Comparison of ENCODE assay signal across 15 mouse cellular contexts in genomic region chr2:64079765-64080164, GRCm38 (mm10). TPM values are rescaled to one million over a fixed set of nuclear protein-coding genes. Genes with fewer than 3 reads are reported as not detected.
DNase-seq lines count a peak whose midpoint lies in the region; ATAC-seq and TF ChIP-seq lines count a peak whose summit lies in the region.
"Had no signal": no experiment of that assay in that cellular context is flagged by ENCODE, and none has a peak within 500 bp of the region (broad histone marks: within the 10 kb centered on the region; RNA-seq: fewer than 3 reads in every experiment).

No protein-coding gene starts in this region.

- H3K27me3 ChIP-seq in lung, embryonic 14.5 days (ENCODE audit: insufficient read depth, low read length): no peaks in the 10 kb centered on the region
- peaks cover 7% of the 10 kb centered on the region; the same call in 1 of the 2 replicates for H3K27me3 ChIP-seq in forebrain, embryonic 14.5 days (replicated peaks; ENCODE audit: control insufficient read depth, insufficient read depth, low read length)
- H3K27me3 ChIP-seq in midbrain, embryonic 10.5 days (ENCODE audit: low read depth, poor library complexity, severe bottlenecking): peaks cover 8% of the 10 kb centered on the region; the same call in 1 of the 2 replicates
- H3K27me3 ChIP-seq: CH12.LX had no signal

- ATAC-seq in lung, embryonic 14.5 days (ENCODE audit: insufficient read depth): peak; percentile 69
- ATAC-seq in forebrain, embryonic 14.5 days: peak; percentile 80
- no peak for ATAC-seq in erythroblast, adult 5-6 weeks (replicated peaks; ENCODE audit: low FRiP score, poor library complexity, severe bottlenecking)
- ATAC-seq: inflammation-experienced regulatory T-cells, adult 6 months; lung, postnatal 0 days; Patski had no signal

- H3K9ac ChIP-seq in lung, embryonic 14.5 days: no peak overlapping the region
- H3K9ac ChIP-seq in forebrain, embryonic 14.5 days (ENCODE audit: low read length): no peak overlapping the region
- H3K9ac ChIP-seq: limb, embryonic 13.5 days had no signal

- H3K36me3 ChIP-seq in lung, embryonic 14.5 days (ENCODE audit: insufficient read depth): no peaks in the 10 kb centered on the region
- no peaks in the 10 kb centered on the region for H3K36me3 ChIP-seq in forebrain, embryonic 14.5 days (ENCODE audit: control insufficient read depth, insufficient read depth, low read length)
- no peaks in the 10 kb centered on the region for H3K36me3 ChIP-seq in midbrain, embryonic 10.5 days
- H3K36me3 ChIP-seq: limb, embryonic 13.5 days had no signal

- H3K4me1 ChIP-seq in lung, embryonic 14.5 days (ENCODE audit: insufficient read depth): peaks cover 11% of the 10 kb centered on the region; the same call in 1 of the 2 replicates
- H3K4me1 ChIP-seq in forebrain, embryonic 14.5 days (ENCODE audit: control insufficient read depth, insufficient read depth, low read length): peaks cover 32% of the 10 kb centered on the region
- H3K4me1 ChIP-seq in midbrain, embryonic 10.5 days: peaks cover 68% of the 10 kb centered on the region

- H3K4me3 ChIP-seq in lung, embryonic 14.5 days (ENCODE audit: low read depth, low read length): no peak overlapping the region
- H3K4me3 ChIP-seq in forebrain, embryonic 14.5 days (ENCODE audit: low read depth, low read length): no peak overlapping the region
- H3K4me3 ChIP-seq in midbrain, embryonic 10.5 days: peak overlapping the region; percentile 30; the same call in 1 of the 2 replicates
- H3K4me3 ChIP-seq: limb, embryonic 13.5 days had no signal

- TF ChIP-seq CTCF in lung, embryonic 14.5 days (IDR thresholded peaks at IDR 0.05; ENCODE audit: low read depth): no peak

- peak; percentile 42 for DNase-seq in lung, embryonic 14.5 days
- no peak for DNase-seq in lung, postnatal 4 days
- DNase-seq in forebrain, embryonic 14.5 days (ENCODE audit: low spot score): peak; percentile 77
- DNase-seq in midbrain, embryonic 10.5 days (ENCODE audit: low spot score): no peak
- DNase-seq in retina, embryonic 14.5 days (ENCODE audit: low spot score): peak; percentile 53
- DNase-seq in cerebellum, postnatal 4 days (ENCODE audit: low spot score in 2 of 2): no peak
- DNase-seq: adrenal gland, postnatal 10 days; cerebellum, adult 11 months; kidney, postnatal 25 days had no signal

- no peak overlapping the region for H3K4me2 ChIP-seq in lung, embryonic 14.5 days
- H3K4me2 ChIP-seq in forebrain, embryonic 14.5 days (ENCODE audit: low read length): no peak overlapping the region
- H3K4me2 ChIP-seq: limb, embryonic 13.5 days had no signal

- H3K9me3 ChIP-seq in lung, embryonic 14.5 days (ENCODE audit: low read depth, low read length): no peaks in the 10 kb centered on the region
- H3K9me3 ChIP-seq in forebrain, embryonic 14.5 days (replicated peaks; ENCODE audit: control insufficient read depth, low read length): no peaks in the 10 kb centered on the region
- H3K9me3 ChIP-seq in midbrain, embryonic 10.5 days (replicated peaks): no peaks in the 10 kb centered on the region
- H3K9me3 ChIP-seq: limb, embryonic 13.5 days had no signal

- no peak overlapping the region for H3K27ac ChIP-seq in lung, embryonic 14.5 days (ENCODE audit: low read depth)
- H3K27ac ChIP-seq in forebrain, embryonic 14.5 days (ENCODE audit: low read depth, low read length): peak overlapping the region; percentile 61
- H3K27ac ChIP-seq in midbrain, embryonic 10.5 days (replicated peaks): peak overlapping the region; percentile 72
- H3K27ac ChIP-seq: limb, embryonic 13.5 days had no signal

- 7% methylated on average over 4 of the region's 4 CpGs for WGBS in lung, embryonic 14.5 days
- WGBS in forebrain, embryonic 14.5 days: 5% methylated on average over 4 of the region's 4 CpGs
- WGBS in midbrain, embryonic 10.5 days: 10% methylated on average over 4 of the region's 4 CpGs

RNA-seq across cellular contexts. Expression of gene Fign, which starts 18.1 kb away (rescaled TPM):
- polyA plus RNA-seq in lung, embryonic 14.5 days (2014; fragmentation: Nextera tagmentation; extraction: Ambion mirVana): 4.6 and 5.1 TPM in 2 replicates
- 7.4 and 7.9 TPM in 2 replicates for polyA plus RNA-seq in forebrain, embryonic 14.5 days (2014; fragmentation: Nextera tagmentation; extraction: Ambion mirVana)
- polyA plus RNA-seq in midbrain, embryonic 10.5 days (2016; fragmentation: Nextera tagmentation; extraction: Ambion mirVana): 17.1 and 18.0 TPM in 2 replicates
- not detected in 2 replicates for total RNA-seq in erythroblast, adult 5-6 weeks (2015; ENCODE audit: low replicate concordance)
- total RNA-seq in erythroblast, adult 5-6 weeks (2017; ENCODE audit: low replicate concordance): not detected in 2 replicates
- total RNA-seq: CH12.LX had no signal
- polyA plus RNA-seq: Patski had no signal

Comparison
In these comparisons a context has a peak if more than half of its experiments do, and no peak if none do; other contexts are left out.
1. DNase-seq: peak in lung, embryonic 14.5 days (single experiment), forebrain, embryonic 14.5 days (single experiment) and retina, embryonic 14.5 days (single experiment); none in lung, postnatal 4 days (0 of 2), midbrain, embryonic 10.5 days (single experiment) and cerebellum, postnatal 4 days (0 of 2).